Mouse (Mus musculus) layer of hippocampus, postnatal 10 days (tissue): ENCODE results near the gene Mboat7. TPM values are rescaled to one million over a fixed set of nuclear protein-coding genes. Genes with fewer than 3 reads are reported as not detected.

Source experiments
- DNase-seq, 2 experiments: peaks; one replicate each; pipeline ENCODE4 v3.0.0; 2021; ENCODE audit warnings: low spot score in 2 of 2
- microRNA-seq, 2 experiments: library from miRNA; unstranded; fragments of <30 nt; microRNA quantifications; one replicate each; pipeline ENCODE4 v1.2.0; 2021
- total RNA-seq, 2 experiments: library from RNA; stranded (reverse); gene quantifications; 2 replicates each; pipeline ENCODE4 v1.2.3; 2021

Gene Mboat7
- total RNA-seq, 2 experiments from 2014 or later, result 142 to 146 TPM

DNA sequence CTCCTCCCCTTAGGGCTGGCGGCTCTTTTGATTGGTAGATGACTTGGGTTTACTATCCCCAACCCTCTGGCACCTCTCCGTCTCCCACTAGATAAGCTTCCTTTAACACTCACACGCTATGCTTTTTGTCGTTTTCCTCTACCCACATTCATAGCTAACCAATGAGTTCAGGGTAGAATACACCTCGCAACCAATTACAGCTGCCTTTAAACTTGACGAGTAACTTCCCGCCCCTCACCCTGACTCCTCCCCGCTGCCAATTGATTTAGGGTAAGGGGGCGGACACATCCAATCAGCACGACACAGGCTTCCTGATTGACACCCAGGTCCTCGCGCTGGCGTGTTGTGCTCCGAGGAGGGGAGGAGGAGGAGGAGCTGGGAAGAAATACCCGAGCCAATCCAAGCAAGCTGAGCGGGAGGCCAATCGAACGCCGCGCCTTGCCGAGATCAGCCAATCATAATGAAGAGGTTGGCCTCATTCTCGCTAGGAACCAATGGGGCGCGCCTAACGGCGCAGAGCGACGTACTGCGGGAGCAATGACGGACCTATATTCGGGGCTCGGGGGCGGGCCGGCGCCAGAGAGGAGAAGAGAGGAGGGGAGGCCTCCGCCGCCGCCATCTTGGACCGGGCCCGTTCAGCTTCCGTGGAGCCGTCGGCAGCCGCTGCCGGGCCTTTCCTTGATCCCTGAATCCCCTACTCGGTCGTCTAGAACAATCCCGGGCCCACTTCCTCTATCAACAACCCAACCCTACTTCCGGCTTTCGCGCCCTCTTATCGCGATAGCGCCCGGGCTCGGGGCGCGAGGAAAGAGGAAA lies 48.4 kb downstream of the Mboat7 start, which contains the start of gene Cnot3:
Gene Cnot3 (plus strand): TSS at position 597 of the 816 bp plus-strand sequence.
- peak; percentile 96 to 97 for DNase-seq

DNA sequence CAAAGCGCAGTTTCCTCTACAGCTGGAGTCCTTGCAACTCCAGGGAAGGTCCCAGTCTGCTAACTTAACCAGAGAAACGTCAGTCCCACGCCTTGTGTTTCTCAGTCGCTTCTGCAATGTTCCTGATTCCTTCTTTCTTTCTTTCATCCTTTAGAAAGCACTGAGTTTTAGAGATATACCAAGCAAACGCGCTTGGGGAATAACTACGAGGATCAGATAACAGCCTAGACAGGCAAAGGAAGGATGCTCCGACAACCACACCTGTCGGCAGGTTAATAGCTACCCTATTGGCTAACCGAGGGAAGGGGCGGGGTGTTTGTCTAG lies 49.0 kb downstream of the Mboat7 start:
- no peak for DNase-seq

GRCm38 (mm10) chr7:3643843-3644242 lies 49.5 kb downstream of the Mboat7 start:
- DNase-seq, result no peak

GRCm38 (mm10) chr7:3643412-3643811 lies 49.9 kb downstream of the Mboat7 start:
- DNase-seq, result no peak

DNA sequence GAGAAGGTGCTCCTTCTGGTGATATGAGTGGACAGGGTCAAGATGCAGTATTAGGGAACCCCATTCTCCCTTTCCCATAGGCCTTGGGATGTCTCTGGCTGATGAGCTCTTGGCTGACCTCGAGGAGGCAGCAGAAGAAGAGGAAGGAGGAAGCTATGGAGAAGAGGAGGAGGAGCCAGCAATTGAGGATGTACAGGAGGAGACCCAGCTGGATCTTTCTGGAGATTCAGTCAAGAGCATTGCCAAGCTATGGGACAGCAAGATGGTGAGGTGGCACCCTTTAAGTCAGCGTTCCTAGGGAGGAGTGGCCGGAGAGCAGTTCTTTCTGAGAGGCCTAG lies 62.9 kb downstream of the Mboat7 start:
- DNase-seq, result no peak

DNA sequence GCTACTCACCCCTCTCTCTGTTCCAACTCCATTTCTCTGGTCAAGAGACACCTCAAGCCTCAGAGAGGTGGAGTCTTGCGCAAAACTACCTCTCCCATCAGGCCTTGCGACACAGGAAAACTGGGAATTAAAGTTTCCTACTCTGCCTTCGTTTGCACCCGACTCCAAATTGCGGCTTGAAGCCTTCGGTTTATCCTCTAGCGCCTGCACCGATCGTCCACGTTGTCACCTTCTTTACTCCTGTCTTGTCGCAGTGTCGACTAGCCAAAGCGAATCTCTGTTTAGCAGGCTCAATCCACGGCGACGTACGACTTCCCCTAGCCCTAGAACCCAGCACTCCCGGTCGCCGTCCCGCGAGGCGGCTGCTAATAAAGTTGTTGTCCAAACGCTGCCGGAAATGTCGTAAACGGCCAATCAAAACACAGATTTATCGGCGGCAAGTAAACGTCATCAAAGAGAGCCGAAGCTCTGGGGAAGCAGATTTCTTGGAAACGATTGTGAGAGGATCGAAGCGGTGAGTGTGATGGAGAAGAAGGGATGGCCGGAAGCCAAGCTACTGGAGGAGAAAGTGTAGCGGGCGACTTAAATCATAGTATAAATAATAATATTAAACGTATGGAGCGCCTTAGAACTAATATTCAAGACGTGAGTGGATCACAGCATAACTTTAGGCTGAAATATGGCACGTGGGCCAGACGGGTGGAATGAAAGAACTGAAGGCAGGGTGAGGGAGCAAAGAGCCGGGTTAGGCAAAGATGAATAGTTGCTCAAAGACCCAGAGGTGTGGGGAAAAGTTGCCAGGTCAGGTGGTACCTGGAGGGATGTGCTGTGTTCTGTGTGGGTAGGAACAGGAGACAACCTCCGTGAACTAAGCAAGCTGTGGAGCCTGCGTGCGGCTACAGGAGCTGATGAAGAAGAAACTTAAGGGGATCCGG lies 63.5 kb downstream of the Mboat7 start, which contains the start of the genes Tfpt and Prpf31:
Gene Tfpt (minus strand): TSS at position 387 of the 935 bp plus-strand sequence.
Gene Prpf31 (plus strand): TSS at position 443 of the 935 bp plus-strand sequence.
- peak; percentile 89 to 93 for DNase-seq

GRCm38 (mm10) chr7:3629030-3629429 lies 64.3 kb downstream of the Mboat7 start:
- DNase-seq, result no peak

Small RNAs within 50 kb of the gene (microRNA-seq; reads per million reads assigned to microRNA genes)
- gene Mir3572, result 5.6 to 6.1 reads per million in 2 experiments

Other genes with a start within 250 kb of the Mboat7 start
- gene Tarm1, start 190.9 kb downstream of the Mboat7 start, total RNA-seq, result not detected
- 1 to 10 TPM in 1 of 2 experiments, under 1 TPM in 1; 0.74 to 1.2 TPM for gene Oscar, start 77.4 kb downstream of the Mboat7 start, total RNA-seq
- 100 to 1,000 TPM; 531 to 596 TPM for gene Ndufa3, start 76.2 kb downstream of the Mboat7 start, total RNA-seq
- gene Tfpt, start 63.6 kb downstream of the Mboat7 start, total RNA-seq, result 10 to 100 TPM; 34.4 to 42.6 TPM
- gene Prpf31, start 63.5 kb downstream of the Mboat7 start, total RNA-seq, result 10 to 100 TPM; 59.7 to 59.9 TPM
- gene Cnot3, start 48.3 kb downstream of the Mboat7 start, total RNA-seq, result 10 to 100 TPM; 54.5 to 57.5 TPM
- gene Leng1, start 27.7 kb downstream of the Mboat7 start, total RNA-seq, result 1 to 10 TPM; 6.1 to 7.3 TPM
- 1 to 10 TPM; 5.0 to 6.0 TPM for gene Tmc4, start 16.0 kb downstream of the Mboat7 start, total RNA-seq
- 10 to 100 TPM; 85.9 to 97.3 TPM for gene Tsen34, start 660 bp downstream of the Mboat7 start, total RNA-seq
- gene Rps9, start 10.5 kb upstream of the Mboat7 start, total RNA-seq, result 100 to 1,000 TPM; 554 to 633 TPM
- under 1 TPM in 1 of 2 experiments, not detected in 1; 0.14 TPM for gene Pirb, start 26.9 kb upstream of the Mboat7 start, total RNA-seq
- not detected for gene Gm15448, start 132.2 kb upstream of the Mboat7 start, total RNA-seq
- gene Pira2, start 151.5 kb upstream of the Mboat7 start, total RNA-seq, result under 1 TPM in 1 of 2 experiments, not detected in 1; 0.25 TPM
- gene Gm14548, start 204.6 kb upstream of the Mboat7 start, total RNA-seq, result not detected
- gene Lilra6, start 222.0 kb upstream of the Mboat7 start, total RNA-seq, result not detected